Mouse (Mus musculus): ENCODE results near the gene Crb3.

Gene Crb3

GRCm38 (mm10) chr17:57062011-57062521, 3.2 kb downstream of the Crb3 start:
- no peak for DNase-seq (ENCODE audit: low spot score in 2 of 2)

GRCm38 (mm10) chr17:57062548-57062947, 3.6 kb downstream of the Crb3 start:
- DNase-seq (ENCODE audit: low spot score in 2 of 2), result no peak

- DNase-seq (ENCODE audit: low spot score in 2 of 2), result no peak
Measured at GRCm38 (mm10) chr17:57063031-57063430, 4.1 kb downstream of the Crb3 start.

- DNase-seq (ENCODE audit: low spot score in 2 of 2), result no peak
Measured at GRCm38 (mm10) chr17:57066908-57067307, 8.0 kb downstream of the Crb3 start.

GRCm38 (mm10) chr17:57070272-57070671, 11.4 kb downstream of the Crb3 start:
- DNase-seq (ENCODE audit: low spot score in 2 of 2), result no peak

GRCm38 (mm10) chr17:57070699-57071098, 11.8 kb downstream of the Crb3 start:
- no peak for DNase-seq (ENCODE audit: low spot score in 2 of 2)

- DNase-seq (ENCODE audit: low spot score in 2 of 2), result no peak
Measured at GRCm38 (mm10) chr17:57076916-57077315, 18.0 kb downstream of the Crb3 start.

GRCm38 (mm10) chr17:57078336-57078735, 19.4 kb downstream of the Crb3 start, which contains the start of gene Dennd1c:
Gene Dennd1c (minus strand): TSS chr17:57078514.
- peak; percentile 38 to 39 for DNase-seq (ENCODE audit: low spot score in 2 of 2)

- no peak for DNase-seq (ENCODE audit: low spot score in 2 of 2)
Measured at GRCm38 (mm10) chr17:57079919-57080318, 21.0 kb downstream of the Crb3 start.

- DNase-seq (ENCODE audit: low spot score in 2 of 2), result no peak
Measured at GRCm38 (mm10) chr17:57081234-57081842, 22.4 kb downstream of the Crb3 start.

- DNase-seq (ENCODE audit: low spot score in 2 of 2), result no peak
Measured at GRCm38 (mm10) chr17:57082481-57082880, 23.6 kb downstream of the Crb3 start.

- no peak for DNase-seq (ENCODE audit: low spot score in 2 of 2)
Measured at GRCm38 (mm10) chr17:57085970-57086757, 27.3 kb downstream of the Crb3 start.

GRCm38 (mm10) chr17:57087049-57087832, 28.3 kb downstream of the Crb3 start, which contains the start of gene Tubb4a:
Gene Tubb4a (minus strand): TSS chr17:57087782.
- DNase-seq (ENCODE audit: low spot score in 2 of 2), result no peak

GRCm38 (mm10) chr17:57094222-57094621, 35.3 kb downstream of the Crb3 start:
- DNase-seq (ENCODE audit: low spot score in 2 of 2), result no peak

- DNase-seq (ENCODE audit: low spot score in 2 of 2), result no peak
Measured at GRCm38 (mm10) chr17:57095855-57096622, 37.1 kb downstream of the Crb3 start.

GRCm38 (mm10) chr17:57096623-57096920, 37.7 kb downstream of the Crb3 start:
- DNase-seq (ENCODE audit: low spot score in 2 of 2), result peak; percentile 60 to 80

- no peak for DNase-seq (ENCODE audit: low spot score in 2 of 2)
Measured at GRCm38 (mm10) chr17:57098321-57098720, 39.4 kb downstream of the Crb3 start.

- DNase-seq (ENCODE audit: low spot score in 2 of 2), result no peak
Measured at GRCm38 (mm10) chr17:57099629-57100325, 40.9 kb downstream of the Crb3 start.

GRCm38 (mm10) chr17:57102276-57102675, 43.4 kb downstream of the Crb3 start:
- no peak for DNase-seq (ENCODE audit: low spot score in 2 of 2)

GRCm38 (mm10) chr17:57104496-57104895, 45.6 kb downstream of the Crb3 start:
- no peak for DNase-seq (ENCODE audit: low spot score in 2 of 2)

All from spleen, postnatal 14 days (tissue).